Mouse (Mus musculus): ENCODE data around the gene Olfr767. TPM values are rescaled to one million over a fixed set of nuclear protein-coding genes. Genes with fewer than 3 reads are reported as not detected.

The Olfr767 gene
- polyA plus RNA-seq, 1 experiment from 2014 or later, result not detected

- DNase-seq, result no peak
- H3K36me3 ChIP-seq (ENCODE audit: insufficient read depth), result no peaks in the 10 kb centered on the region
- H3K4me1 ChIP-seq (ENCODE audit: insufficient read depth), result no peaks in the 10 kb centered on the region
- TF ChIP-seq CTCF (IDR thresholded peaks at IDR 0.05; ENCODE audit: low read depth), result no peak
- WGBS, result 71% methylated on average over 2 of the region's 2 CpGs
- H3K27ac ChIP-seq (ENCODE audit: low read depth), result no peak overlapping the region
- H3K4me3 ChIP-seq (ENCODE audit: low read depth, low read length), result no peak overlapping the region
- no peaks in the 10 kb centered on the region for H3K9me3 ChIP-seq (ENCODE audit: low read depth, low read length)
- no peaks in the 10 kb centered on the region for H3K27me3 ChIP-seq (ENCODE audit: insufficient read depth, low read length)
- no peak for ATAC-seq (ENCODE audit: insufficient read depth)
- H3K4me2 ChIP-seq, result no peak overlapping the region
- no peak overlapping the region for H3K9ac ChIP-seq
Observed at GRCm38 (mm10) chr10:129028343-129028742, 54.4 kb downstream of the Olfr767 start.

- no peaks in the 10 kb centered on the region for H3K27me3 ChIP-seq (ENCODE audit: insufficient read depth, low read length)
- no peaks in the 10 kb centered on the region for H3K36me3 ChIP-seq (ENCODE audit: insufficient read depth)
- ATAC-seq (ENCODE audit: insufficient read depth) (no peak; the same call in 1 of the 2 replicates), DNase-seq (peak; percentile 71)
- H3K9ac ChIP-seq, result no peak overlapping the region
- no peaks in the 10 kb centered on the region for H3K4me1 ChIP-seq (ENCODE audit: insufficient read depth)
- H3K9me3 ChIP-seq (ENCODE audit: low read depth, low read length), result no peaks in the 10 kb centered on the region
- H3K4me2 ChIP-seq, result no peak overlapping the region
- no peak overlapping the region for H3K27ac ChIP-seq (ENCODE audit: low read depth)
- WGBS, result 54% methylated on average over 3 of the region's 3 CpGs
- no peak overlapping the region for H3K4me3 ChIP-seq (ENCODE audit: low read depth, low read length)
- peak; percentile 77 for TF ChIP-seq CTCF (IDR thresholded peaks at IDR 0.05; ENCODE audit: low read depth)
Observed at GRCm38 (mm10) chr10:129026018-129026662, 56.6 kb downstream of the Olfr767 start.

Other genes starting within 250 kb of the Olfr767 start
- gene Gdf11, start 191.2 kb downstream of the Olfr767 start, polyA plus RNA-seq (2014; fragmentation: Nextera tagmentation; extraction: Ambion mirVana), result 3.5 and 4.5 TPM in 2 replicates
- 458 and 459 TPM in 2 replicates for gene Cd63, start 181.9 kb downstream of the Olfr767 start, polyA plus RNA-seq (2014; fragmentation: Nextera tagmentation; extraction: Ambion mirVana)
- 10.5 and 12.5 TPM in 2 replicates for gene Rdh5, start 160.0 kb downstream of the Olfr767 start, polyA plus RNA-seq (2014; fragmentation: Nextera tagmentation; extraction: Ambion mirVana)
- 175 and 180 TPM in 2 replicates for gene Bloc1s1, start 158.9 kb downstream of the Olfr767 start, polyA plus RNA-seq (2014; fragmentation: Nextera tagmentation; extraction: Ambion mirVana)
- gene Itga7, start 149.1 kb downstream of the Olfr767 start, polyA plus RNA-seq (2014; fragmentation: Nextera tagmentation; extraction: Ambion mirVana), result 1.5 and 2.1 TPM in 2 replicates
- not detected in 2 replicates for gene Mettl7b, start 121.9 kb downstream of the Olfr767 start, polyA plus RNA-seq (2014; fragmentation: Nextera tagmentation; extraction: Ambion mirVana)
- gene Olfr9, start 93.5 kb downstream of the Olfr767 start, polyA plus RNA-seq (2014; fragmentation: Nextera tagmentation; extraction: Ambion mirVana), result not detected in 2 replicates
- not detected in 2 replicates for gene Olfr763, start 72.1 kb downstream of the Olfr767 start, polyA plus RNA-seq (2014; fragmentation: Nextera tagmentation; extraction: Ambion mirVana)
- gene Olfr764-ps1, start 43.0 kb downstream of the Olfr767 start, polyA plus RNA-seq (2014; fragmentation: Nextera tagmentation; extraction: Ambion mirVana), result not detected in 2 replicates
- not detected in 2 replicates for gene Olfr765, start 32.9 kb downstream of the Olfr767 start, polyA plus RNA-seq (2014; fragmentation: Nextera tagmentation; extraction: Ambion mirVana)
- gene Olfr766-ps1, start 13.9 kb downstream of the Olfr767 start, polyA plus RNA-seq (2014; fragmentation: Nextera tagmentation; extraction: Ambion mirVana), result not detected in 2 replicates
- gene Olfr768, start 16.5 kb upstream of the Olfr767 start, polyA plus RNA-seq (2014; fragmentation: Nextera tagmentation; extraction: Ambion mirVana), result not detected in 2 replicates
- gene Olfr769, start 35.0 kb upstream of the Olfr767 start, polyA plus RNA-seq (2014; fragmentation: Nextera tagmentation; extraction: Ambion mirVana), result not detected in 2 replicates
- gene Olfr770, start 56.1 kb upstream of the Olfr767 start, polyA plus RNA-seq (2014; fragmentation: Nextera tagmentation; extraction: Ambion mirVana), result not detected in 2 replicates
- gene Olfr771, start 81.8 kb upstream of the Olfr767 start, polyA plus RNA-seq (2014; fragmentation: Nextera tagmentation; extraction: Ambion mirVana), result not detected in 2 replicates
- gene Olfr772, start 95.0 kb upstream of the Olfr767 start, polyA plus RNA-seq (2014; fragmentation: Nextera tagmentation; extraction: Ambion mirVana), result not detected in 2 replicates
- gene Olfr773, start 104.5 kb upstream of the Olfr767 start, polyA plus RNA-seq (2014; fragmentation: Nextera tagmentation; extraction: Ambion mirVana), result not detected in 2 replicates
- gene Olfr774, start 153.3 kb upstream of the Olfr767 start, polyA plus RNA-seq (2014; fragmentation: Nextera tagmentation; extraction: Ambion mirVana), result not detected in 2 replicates
- gene Olfr775, start 165.5 kb upstream of the Olfr767 start, polyA plus RNA-seq (2014; fragmentation: Nextera tagmentation; extraction: Ambion mirVana), result not detected in 2 replicates
- gene Olfr776, start 176.2 kb upstream of the Olfr767 start, polyA plus RNA-seq (2014; fragmentation: Nextera tagmentation; extraction: Ambion mirVana), result not detected in 2 replicates
- not detected in 2 replicates for gene Olfr777, start 188.6 kb upstream of the Olfr767 start, polyA plus RNA-seq (2014; fragmentation: Nextera tagmentation; extraction: Ambion mirVana)
- not detected in 2 replicates for gene Olfr780, start 235.2 kb upstream of the Olfr767 start, polyA plus RNA-seq (2014; fragmentation: Nextera tagmentation; extraction: Ambion mirVana)
- not detected in 2 replicates for gene Olfr781, start 245.9 kb upstream of the Olfr767 start, polyA plus RNA-seq (2014; fragmentation: Nextera tagmentation; extraction: Ambion mirVana)

All from lung, embryonic 14.5 days (tissue).